Mouse (Mus musculus) heart, adult 2 months (tissue): ENCODE results near the gene Ppil4. TPM values are rescaled to one million over a fixed set of nuclear protein-coding genes. Genes with fewer than 3 reads are reported as not detected.

Experiments used
- DNase-seq, 2 experiments: peaks; one replicate each; pipeline ENCODE4 v3.0.0; 2021
- H3K27ac ChIP-seq: fragments of 200-600 bp; 2 replicates; pipeline ENCODE4 v1.8.1; 2022
- H3K27me3 ChIP-seq: fragments of 200-500 bp; 2 replicates; pipeline ENCODE4 v1.6.1; 2012; ENCODE audit warnings: mild to moderate bottlenecking, low read length, inconsistent platforms, mixed read lengths; ENCODE audit not compliant: control insufficient read depth, insufficient read depth
- H3K36me3 ChIP-seq: fragments of 200-500 bp; 2 replicates; pipeline ENCODE4 v1.6.1; 2012; ENCODE audit warnings: low read length, inconsistent platforms; ENCODE audit not compliant: control insufficient read depth, insufficient read depth
- H3K4me1 ChIP-seq: fragments of 200-500 bp; 2 replicates; pipeline ENCODE4 v1.6.1; 2011; ENCODE audit warnings: low read length; ENCODE audit not compliant: control insufficient read depth, insufficient read depth
- H3K4me3 ChIP-seq: fragments of 200-600 bp; 2 replicates; pipeline ENCODE4 v1.8.1; 2022
- H3K79me2 ChIP-seq: fragments of 200-500 bp; replicated peaks from 2 replicates; pipeline ENCODE4 v1.6.1; 2012; ENCODE audit warnings: mild to moderate bottlenecking, inconsistent platforms, low read length, moderate library complexity, mixed read lengths; ENCODE audit not compliant: control insufficient read depth, insufficient read depth
- H3K9ac ChIP-seq: fragments of 200-500 bp; 2 replicates; pipeline ENCODE4 v1.6.1; 2012; ENCODE audit warnings: low read depth, mild to moderate bottlenecking, control low read depth, inconsistent platforms, low read length, mixed read lengths
- CTCF ChIP-seq: fragments of 200-600 bp; IDR thresholded peaks from 2 replicates; pipeline ENCODE4 v1.8.1; 2022; ENCODE audit warnings: antibody characterized with exemption, mild to moderate bottlenecking, moderate library complexity
- EP300 ChIP-seq: fragments of 200-500 bp; IDR thresholded peaks from 2 replicates; pipeline ENCODE4 v1.6.1; 2011; ENCODE audit warnings: low read depth, low read length, control low read depth; ENCODE audit not compliant: insufficient read depth
- POLR2A ChIP-seq: fragments of 200-500 bp; IDR thresholded peaks from 2 replicates; pipeline ENCODE4 v1.6.1; 2011; ENCODE audit warnings: mild to moderate bottlenecking, low read depth, low read length, control low read depth; ENCODE audit not compliant: insufficient read depth
- WGBS: fragments of 180-500 bp; shearing (Covaris S2); methylation state at CpG from one replicate; pipeline ENCODE4 v1.1.7; 2018; 5-methylcytosine and 5-hydroxymethylcytosine counted together
- intact Hi-C: fragments of 180-260 bp; cut with DNase I; formaldehyde crosslinking; loops from one replicate; pipeline ENCODE4 v1.15.1; 2025
- polyA plus RNA-seq: library from polyadenylated mRNA; depleted of rRNA; stranded (reverse); fragments of >200 nt; gene quantifications from 2 replicates; pipeline ENCODE4 v1.2.3, GENCODE M21; 2012
- total RNA-seq, 2 experiments: library from RNA; stranded (reverse); gene quantifications; 2 replicates each; pipeline ENCODE4 v1.2.3; 2021

Gene Ppil4
- total and polyA plus RNA-seq, 3 experiments = 5.3 to 15.3 (median 14.8) TPM

GRCm38 (mm10) chr10:7818676-7819075 is 26.0 kb downstream of the Ppil4 start:
- intact Hi-C loops = no loop called here
- 82% methylated on average over 4 of the region's 4 CpGs for WGBS
- no peak for TF ChIP-seq POLR2A
- no peak for TF ChIP-seq EP300
- no peak for TF ChIP-seq CTCF
- DNase-seq = no peak
- Histone ChIP-seq H3K9ac (no peak overlapping the region), H3K4me1 (no peaks in the 10 kb centered on the region; the same call in 1 of the 2 replicates), H3K36me3 (peaks cover 6% of the 10 kb centered on the region), H3K27me3 (no peaks in the 10 kb centered on the region), H3K27ac (no peak overlapping the region), H3K79me2 (no peaks in the 10 kb centered on the region), H3K4me3 (no peak overlapping the region)

GRCm38 (mm10) chr10:7819156-7819555 is 26.5 kb downstream of the Ppil4 start:
- no peaks in the 10 kb centered on the region; the same call in 1 of the 2 replicates for H3K4me1 ChIP-seq
- no peak overlapping the region for H3K9ac ChIP-seq
- no peak for DNase-seq
- 92% methylated on average over 4 of the region's 4 CpGs for WGBS
- no peaks in the 10 kb centered on the region for H3K79me2 ChIP-seq
- intact Hi-C loops = no loop called here
- TF ChIP-seq CTCF = no peak
- TF ChIP-seq POLR2A = no peak
- no peak for TF ChIP-seq EP300
- no peaks in the 10 kb centered on the region for H3K27me3 ChIP-seq
- no peak overlapping the region for H3K27ac ChIP-seq
- no peak overlapping the region for H3K4me3 ChIP-seq
- peaks cover 6% of the 10 kb centered on the region; the same call in 1 of the 2 replicates for H3K36me3 ChIP-seq

GRCm38 (mm10) chr10:7819603-7820002 is 26.9 kb downstream of the Ppil4 start:
- intact Hi-C loops = no loop called here
- Histone ChIP-seq H3K4me3 (no peak overlapping the region), H3K9ac (no peak overlapping the region), H3K4me1 (no peaks in the 10 kb centered on the region; the same call in 1 of the 2 replicates), H3K79me2 (no peaks in the 10 kb centered on the region), H3K27me3 (no peaks in the 10 kb centered on the region), H3K27ac (no peak overlapping the region), H3K36me3 (peaks cover 6% of the 10 kb centered on the region; the same call in 1 of the 2 replicates)
- no peak for DNase-seq
- WGBS = 82% methylated on average over 4 of the region's 4 CpGs
- TF ChIP-seq EP300 = no peak
- TF ChIP-seq POLR2A = no peak
- TF ChIP-seq CTCF = no peak

GRCm38 (mm10) chr10:7820171-7820570 is 27.5 kb downstream of the Ppil4 start:
- no peak overlapping the region for H3K4me3 ChIP-seq
- WGBS = 89% methylated on average over 5 of the region's 5 CpGs
- H3K27me3 ChIP-seq = no peaks in the 10 kb centered on the region
- no peak for DNase-seq
- H3K27ac ChIP-seq = no peak overlapping the region
- peaks cover 4% of the 10 kb centered on the region for H3K36me3 ChIP-seq
- no peak for TF ChIP-seq EP300
- TF ChIP-seq POLR2A = no peak
- no peak for TF ChIP-seq CTCF
- no peak overlapping the region for H3K9ac ChIP-seq
- no peaks in the 10 kb centered on the region; the same call in 1 of the 2 replicates for H3K4me1 ChIP-seq
- no peaks in the 10 kb centered on the region for H3K79me2 ChIP-seq
- intact Hi-C loops = no loop called here

- Histone ChIP-seq H3K4me3 (no peak overlapping the region), H3K27ac (no peak overlapping the region), H3K27me3 (no peaks in the 10 kb centered on the region), H3K4me1 (no peaks in the 10 kb centered on the region), H3K9ac (no peak overlapping the region), H3K79me2 (no peaks in the 10 kb centered on the region), H3K36me3 (no peaks in the 10 kb centered on the region; the same call in 1 of the 2 replicates)
- intact Hi-C loops = no loop called here
- WGBS = 92% methylated on average over 12 of the region's 12 CpGs
- no peak for TF ChIP-seq POLR2A
- TF ChIP-seq EP300 = no peak
- no peak for TF ChIP-seq CTCF
- no peak for DNase-seq
Measured at GRCm38 (mm10) chr10:7821981-7822380, 29.3 kb downstream of the Ppil4 start.

- 83% methylated on average over 9 of the region's 9 CpGs for WGBS
- no peaks in the 10 kb centered on the region for H3K27me3 ChIP-seq
- no peak overlapping the region for H3K9ac ChIP-seq
- no peaks in the 10 kb centered on the region for H3K4me1 ChIP-seq
- H3K27ac ChIP-seq = no peak overlapping the region
- H3K79me2 ChIP-seq = no peaks in the 10 kb centered on the region
- intact Hi-C loops = no loop called here
- no peak overlapping the region for H3K4me3 ChIP-seq
- no peak for DNase-seq
- H3K36me3 ChIP-seq = no peaks in the 10 kb centered on the region; the same call in 1 of the 2 replicates
- no peak for TF ChIP-seq CTCF
- no peak for TF ChIP-seq EP300
- no peak for TF ChIP-seq POLR2A
Measured at GRCm38 (mm10) chr10:7824663-7825280, 32.1 kb downstream of the Ppil4 start.
